Mouse (Mus musculus) heart, postnatal 10 days (tissue): Measurements from ENCODE around the gene Carm1. TPM values are rescaled to one million over a fixed set of nuclear protein-coding genes. Genes with fewer than 3 reads are reported as not detected.
"Not testable (repeated sequence)": the region's sequence is repeated elsewhere in the genome, so short reads cannot be mapped to it uniquely, and the experiment has no call there.

Source experiments
- DNase-seq, 2 experiments: peaks; one replicate each; pipeline ENCODE4 v3.0.0; 2021
- intact Hi-C: fragments of 180-260 bp; cut with DNase I; formaldehyde crosslinking; loops from one replicate; pipeline ENCODE4 v1.15.1; 2025
- total RNA-seq, 2 experiments: library from RNA; stranded (reverse); gene quantifications; 2 replicates each; pipeline ENCODE4 v1.2.3; 2021

Carm1 gene
- total RNA-seq = 10 to 100 TPM; 65.9 to 66.1 TPM

DNA sequence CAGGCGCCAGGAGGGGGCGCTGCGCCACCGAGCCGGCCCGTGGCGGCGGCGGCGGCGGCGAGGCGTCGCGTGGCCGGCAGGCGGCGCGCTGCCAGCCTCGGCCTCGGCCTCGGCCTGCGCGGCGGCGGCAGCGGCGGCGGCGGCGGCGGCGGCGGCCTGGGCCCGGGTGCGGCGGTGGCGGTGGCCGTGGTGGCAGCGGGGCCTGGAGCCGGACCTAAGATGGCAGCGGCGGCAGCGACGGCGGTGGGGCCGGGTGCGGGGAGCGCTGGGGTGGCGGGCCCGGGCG is at the start of gene Carm1:
TSS of gene Carm1 (plus strand) at position 106 of the 286 bp plus-strand sequence.
- intact Hi-C loops = loop anchor here (2.0 kb wide), 1 partner anchor 46 kb away; the partner anchor contains the start of genes Timm29 and Yipf2
- DNase-seq = no peak

DNA sequence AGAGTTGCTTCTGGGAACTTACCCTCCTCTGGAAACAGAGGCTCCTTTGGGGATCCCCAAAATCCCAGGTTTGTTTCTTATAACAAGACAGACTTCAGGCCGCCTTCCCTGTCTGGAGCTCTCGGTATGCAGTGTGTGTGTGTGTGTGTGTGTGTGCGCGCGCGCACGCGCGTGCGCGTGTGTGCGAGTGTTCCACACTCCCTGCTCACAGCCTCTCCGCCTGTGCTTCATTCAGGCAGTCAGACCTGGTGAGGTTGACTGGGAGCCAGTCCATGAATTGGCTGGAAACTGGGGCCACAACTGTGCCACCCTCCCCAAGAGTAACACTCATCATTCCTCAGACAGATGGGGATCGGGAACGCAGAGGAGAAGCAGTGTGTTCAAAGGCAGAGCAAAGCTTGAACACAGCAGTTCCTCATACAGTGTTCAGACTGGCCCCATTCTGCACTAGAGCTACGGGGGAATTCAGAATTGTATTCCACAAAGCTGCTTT is 49.6 kb upstream of the Carm1 start:
- no peak for DNase-seq
- intact Hi-C loops = no loop called here

DNA sequence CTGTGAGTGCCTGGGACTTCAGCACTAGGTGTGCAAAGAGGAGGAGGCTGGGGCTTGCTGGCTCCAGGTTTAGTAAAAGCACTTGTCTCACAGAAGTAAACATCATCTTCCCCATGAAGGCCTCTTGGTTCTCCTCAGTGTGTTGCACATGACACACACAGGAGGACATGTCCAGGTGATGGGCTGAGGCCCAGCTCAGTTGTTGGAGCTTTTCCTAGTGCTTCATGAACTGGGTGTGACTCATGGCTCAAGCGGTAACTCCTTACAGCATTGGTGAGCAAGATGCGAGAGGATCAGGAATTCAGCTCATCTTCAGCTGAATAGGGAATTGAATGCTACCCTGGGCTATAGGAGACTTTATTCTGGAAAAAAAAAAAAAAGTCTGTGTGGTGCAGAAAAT is 49.0 kb upstream of the Carm1 start:
- DNase-seq = no peak
- intact Hi-C loops = no loop called here

DNA sequence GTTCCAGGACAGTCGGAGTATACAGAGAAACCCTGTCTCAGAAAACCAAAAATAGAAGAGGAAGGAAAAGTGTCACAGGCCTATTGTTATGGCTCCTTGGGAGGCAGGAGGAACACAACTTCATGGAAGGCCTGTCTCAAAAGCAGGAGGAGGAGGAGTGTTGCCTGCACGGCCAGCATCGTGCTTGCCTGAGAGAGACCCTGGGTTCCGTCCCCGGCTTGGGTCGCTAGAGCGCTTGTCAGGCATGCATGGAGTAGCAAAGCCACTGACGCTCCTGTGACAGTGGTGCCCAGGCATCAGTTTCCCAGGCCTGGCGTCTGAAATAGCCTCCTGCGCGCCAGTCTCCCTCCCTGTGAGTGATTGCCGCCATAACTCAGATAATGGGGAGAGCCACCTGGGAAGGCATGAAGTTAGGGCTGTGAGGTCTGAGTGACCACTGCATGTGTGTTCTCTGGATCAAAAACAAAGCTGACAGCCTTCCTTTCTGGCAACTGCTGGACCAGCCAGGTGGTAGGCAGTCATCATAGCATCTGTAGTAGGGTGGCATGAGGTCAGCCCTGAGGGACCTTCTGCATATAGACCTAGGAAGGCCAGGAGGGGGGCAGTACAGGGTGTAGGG is 48.3 kb upstream of the Carm1 start:
- intact Hi-C loops = no loop called here

DNA sequence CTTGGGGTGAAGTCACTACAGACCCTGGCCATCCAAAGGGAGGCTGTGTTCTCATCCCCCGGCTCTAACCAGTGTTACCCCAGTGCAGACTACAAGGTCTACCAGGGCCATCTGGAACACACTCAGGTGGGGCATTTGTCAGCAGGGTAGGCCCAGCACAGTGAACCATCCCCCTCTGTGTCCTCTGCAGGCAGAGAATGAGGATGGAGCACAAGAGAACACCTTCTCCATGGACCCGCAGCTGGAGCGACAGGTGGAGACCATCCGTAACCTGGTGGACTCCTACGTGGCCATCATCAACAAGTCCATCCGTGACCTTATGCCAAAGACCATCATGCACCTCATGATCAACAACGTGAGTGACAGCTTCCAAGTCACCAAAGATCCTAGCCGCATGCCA is 43.3 kb upstream of the Carm1 start:
- intact Hi-C loops = no loop called here
- no peak for DNase-seq

More for the DNA sequence above, 48.3 kb upstream of the Carm1 start:
- DNase-seq = no peak

DNA sequence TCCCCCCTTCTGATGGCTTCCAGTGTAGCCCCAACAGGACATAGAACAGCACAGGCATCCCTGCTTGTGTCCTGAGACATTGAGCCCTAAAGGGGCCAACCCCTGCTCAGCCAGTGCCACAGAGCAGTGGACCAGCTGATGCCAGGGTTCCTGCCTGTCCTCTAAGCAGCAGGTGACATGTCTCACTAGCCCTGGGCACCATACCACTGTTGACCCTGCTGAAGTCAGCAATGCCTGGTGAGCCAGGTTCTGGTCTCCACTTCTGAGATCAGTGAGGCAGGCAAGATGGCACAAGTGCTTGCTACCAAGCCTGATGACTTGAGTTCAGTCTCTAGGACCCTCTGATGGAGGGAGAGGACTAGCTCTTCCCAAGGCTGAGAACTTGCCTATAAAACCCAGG is 40.9 kb upstream of the Carm1 start:
- intact Hi-C loops = no loop called here
- no peak for DNase-seq

DNA sequence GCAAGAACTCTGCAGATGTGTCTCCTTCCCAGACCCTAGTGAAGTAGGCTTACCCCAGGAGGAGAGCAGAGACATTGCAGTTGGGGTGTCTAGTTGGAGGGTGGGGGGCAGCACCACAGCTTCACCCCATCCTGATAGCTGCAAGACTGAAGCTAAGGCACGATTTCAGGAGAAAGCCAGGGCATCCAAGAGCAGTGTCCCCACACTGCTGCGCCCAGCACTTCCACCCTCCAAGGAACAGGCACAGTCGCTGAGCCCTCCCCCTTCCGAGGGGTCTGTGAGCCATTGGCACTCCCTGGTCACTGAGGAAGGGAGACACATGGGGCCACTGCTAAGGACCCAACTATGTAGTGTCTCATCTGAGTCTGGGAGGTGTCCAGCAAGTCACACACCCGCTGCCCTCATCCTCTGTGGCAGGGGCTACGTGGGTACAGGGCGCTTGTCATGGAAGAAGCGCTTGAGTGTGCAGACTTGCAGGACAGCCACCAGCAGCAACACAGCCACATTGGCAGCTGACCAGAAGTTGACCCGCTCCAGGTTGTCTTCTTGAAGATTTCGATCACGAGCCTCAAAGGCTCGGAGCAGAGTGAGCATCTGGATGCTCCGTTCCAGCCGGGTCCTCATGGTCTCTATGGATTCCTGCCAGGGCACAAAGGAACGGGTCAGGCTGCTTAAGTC is 38.8 kb upstream of the Carm1 start:
- intact Hi-C loops = no loop called here
- no peak for DNase-seq

DNA sequence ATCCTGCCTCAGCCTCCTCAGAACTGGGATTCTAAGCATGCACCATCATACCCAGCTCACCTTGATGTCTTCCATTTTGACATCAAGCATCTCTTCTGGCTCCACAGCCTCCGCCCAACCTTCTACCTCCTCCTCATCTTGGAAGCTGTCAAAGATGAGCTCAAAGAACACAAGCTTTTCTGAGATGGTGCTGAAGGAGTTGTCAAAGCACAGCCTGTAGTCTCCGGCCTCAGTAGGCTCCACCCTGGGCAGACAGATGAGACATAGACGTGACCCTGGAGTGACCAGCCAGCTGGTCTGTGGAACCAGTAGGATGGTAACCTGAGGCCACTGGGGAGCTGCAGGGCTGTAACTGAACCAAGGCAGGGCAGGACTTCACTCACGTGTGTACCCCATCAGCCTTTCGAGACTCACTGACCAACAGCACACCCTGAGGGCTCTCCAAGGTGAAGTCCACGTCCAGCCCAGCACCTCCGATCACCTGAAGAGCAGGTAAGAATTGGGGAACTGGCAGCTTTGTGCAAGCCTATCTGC is 37.8 kb upstream of the Carm1 start:
- intact Hi-C loops = no loop called here
- DNase-seq = no peak

DNA sequence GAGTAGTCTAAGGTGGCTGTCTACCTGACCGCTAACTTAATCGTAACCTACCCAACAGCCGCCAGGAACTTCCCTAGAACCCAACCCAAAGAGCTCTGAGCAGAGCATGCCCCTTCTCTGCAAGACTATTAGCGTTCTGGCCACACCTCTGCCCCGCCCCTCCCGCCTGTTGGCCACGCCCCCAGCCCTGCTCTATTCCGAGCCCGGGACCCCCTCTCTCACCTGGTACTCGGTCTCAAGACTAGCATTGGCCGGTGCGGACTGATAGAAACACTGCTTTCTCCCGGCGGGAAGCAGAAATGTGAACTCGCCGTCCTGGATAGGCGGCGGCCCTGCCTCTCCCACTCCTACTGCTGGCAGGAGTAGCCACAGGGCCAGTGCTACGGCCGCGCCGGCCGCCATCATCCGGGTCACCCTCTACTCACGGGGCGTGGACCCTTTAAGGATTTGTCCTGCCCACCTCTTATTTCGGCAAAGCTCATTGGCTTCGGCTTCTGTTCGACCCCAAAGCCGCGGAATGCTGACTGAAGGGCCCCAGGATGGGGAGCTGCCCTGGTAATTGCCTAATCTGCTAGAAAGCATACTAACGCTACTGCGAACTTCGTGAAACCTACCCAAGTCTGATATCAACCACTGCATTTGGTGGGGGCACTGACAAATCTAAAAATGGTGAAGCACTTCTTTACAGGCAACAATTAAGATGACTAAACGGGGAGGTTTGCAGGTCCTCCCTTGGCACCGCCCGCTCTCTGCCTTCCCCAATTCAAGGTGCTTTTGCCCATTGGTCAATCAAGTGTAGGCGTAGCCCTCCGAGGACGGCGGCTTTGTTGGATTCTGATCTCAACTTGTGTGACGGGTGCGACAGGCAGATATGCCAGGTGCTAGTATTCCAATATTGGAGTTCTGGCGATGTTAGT is 36.7 kb upstream of the Carm1 start, which contains the start of gene Tmed1:
TSS of gene Tmed1 (minus strand) at position 481 of the 917 bp plus-strand sequence.
- DNase-seq = peak; percentile 96 to 97
- intact Hi-C loops = loop anchor here (2.0 kb wide), 1 partner anchor 35 kb away; no protein-coding TSS in a partner anchor

DNA sequence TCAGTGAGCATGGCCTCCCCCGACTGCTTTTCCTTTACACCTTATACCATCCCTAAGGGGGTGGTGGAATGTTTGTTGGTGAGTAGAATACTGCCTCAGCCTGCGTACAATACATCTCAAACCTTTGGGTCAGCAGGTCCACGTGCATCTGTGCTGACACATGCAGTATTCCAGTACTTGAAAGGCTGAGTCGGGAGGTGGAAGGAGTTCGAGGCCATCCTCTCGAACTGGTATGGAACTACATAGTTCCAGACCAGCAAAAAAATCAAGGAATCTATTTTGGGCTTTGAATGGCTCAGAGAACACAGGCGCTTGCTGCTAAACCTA is 36.0 kb upstream of the Carm1 start:
- DNase-seq = no peak
- intact Hi-C loops = loop anchor here (2.0 kb wide), 1 partner anchor 34 kb away; no protein-coding TSS in a partner anchor

DNA sequence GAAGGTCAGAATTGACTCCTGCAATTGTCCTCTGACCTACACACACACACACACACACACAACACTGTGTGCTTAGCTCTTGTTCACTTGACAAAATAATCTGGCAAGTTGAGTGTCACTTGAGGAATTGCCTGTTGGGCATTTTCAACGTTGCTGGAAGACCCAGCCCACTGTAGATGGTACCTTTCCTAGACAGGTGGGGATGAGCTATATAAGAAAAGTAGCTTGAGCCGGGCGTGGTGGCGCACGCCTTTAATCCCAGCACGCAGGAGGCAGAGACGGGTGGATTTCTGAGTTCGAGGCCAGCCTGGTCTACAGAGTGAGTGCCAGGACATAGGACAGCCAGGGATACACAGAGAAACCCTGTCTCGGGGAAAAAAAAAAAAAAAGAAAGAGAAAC is 35.6 kb upstream of the Carm1 start:
- DNase-seq = no peak
- intact Hi-C loops = loop anchor here (2.0 kb wide), 1 partner anchor 34 kb away; no protein-coding TSS in a partner anchor

DNA sequence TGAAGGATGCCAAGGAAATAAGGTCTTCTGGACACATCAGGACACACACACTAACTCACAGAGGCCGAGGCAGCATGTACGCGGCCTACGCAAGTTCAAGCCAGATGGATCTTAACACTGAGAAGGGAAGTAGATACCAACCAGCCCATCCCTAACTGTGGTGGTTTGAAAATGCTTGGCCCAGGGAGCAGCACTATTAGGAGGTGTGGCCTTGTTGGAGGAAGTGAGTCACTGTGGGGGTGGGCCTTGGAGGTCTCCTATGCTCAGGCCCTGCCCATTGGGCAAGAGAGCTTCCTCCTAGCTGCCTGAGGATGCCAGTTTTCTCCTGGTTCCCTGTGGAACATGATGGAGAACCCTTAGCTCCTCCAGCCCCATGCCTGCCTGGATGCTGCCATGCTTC is 33.2 kb upstream of the Carm1 start:
- intact Hi-C loops = no loop called here
- DNase-seq = no peak

DNA sequence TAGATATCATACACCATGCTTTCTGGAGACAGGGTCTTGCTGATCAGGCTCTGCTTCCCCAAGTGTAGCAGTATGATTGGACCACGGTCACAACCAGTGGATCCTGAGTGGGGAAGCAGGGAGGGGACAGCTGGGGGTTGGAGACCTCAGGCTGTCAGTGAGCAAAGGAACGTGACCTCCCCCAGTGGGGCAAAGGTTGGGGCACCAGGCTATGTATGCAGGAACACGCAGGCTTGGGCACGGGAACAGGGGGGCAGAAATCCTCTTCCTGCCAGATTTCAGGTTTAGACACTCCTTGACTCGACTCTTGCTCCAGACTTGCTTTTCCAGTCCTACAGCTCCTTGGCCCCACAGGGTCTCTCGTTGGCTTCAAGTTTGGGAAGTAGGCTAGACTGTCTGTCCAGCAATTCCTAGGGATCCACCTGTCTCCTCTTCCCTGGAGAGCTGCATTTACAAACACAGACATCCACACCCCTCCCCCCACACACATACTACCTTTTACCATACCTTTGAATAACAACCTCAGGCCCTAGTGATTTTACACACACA is 28.7 kb upstream of the Carm1 start:
- intact Hi-C loops = no loop called here
- no peak for DNase-seq

DNA sequence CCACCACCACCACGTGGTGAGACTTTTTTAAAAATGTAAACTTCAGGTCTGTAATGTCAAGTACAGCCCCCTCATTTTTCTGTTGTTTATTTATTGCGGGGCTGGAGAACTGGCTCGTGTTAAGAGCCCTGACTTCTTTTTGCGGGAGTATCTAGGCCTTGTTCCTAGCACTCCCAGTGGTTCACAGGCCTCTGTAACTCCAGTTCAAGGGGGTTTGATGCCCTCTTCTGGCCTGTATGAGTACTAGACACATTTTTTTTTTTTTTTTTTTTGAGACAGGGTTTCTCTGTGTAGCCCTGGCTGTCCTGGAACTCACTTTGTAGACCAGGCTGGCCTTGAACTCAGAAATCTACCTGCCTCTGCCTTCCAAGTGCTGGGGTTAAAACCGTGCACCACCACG is 28.0 kb upstream of the Carm1 start:
- intact Hi-C loops, DNase-seq: not testable (repeated sequence)

DNA sequence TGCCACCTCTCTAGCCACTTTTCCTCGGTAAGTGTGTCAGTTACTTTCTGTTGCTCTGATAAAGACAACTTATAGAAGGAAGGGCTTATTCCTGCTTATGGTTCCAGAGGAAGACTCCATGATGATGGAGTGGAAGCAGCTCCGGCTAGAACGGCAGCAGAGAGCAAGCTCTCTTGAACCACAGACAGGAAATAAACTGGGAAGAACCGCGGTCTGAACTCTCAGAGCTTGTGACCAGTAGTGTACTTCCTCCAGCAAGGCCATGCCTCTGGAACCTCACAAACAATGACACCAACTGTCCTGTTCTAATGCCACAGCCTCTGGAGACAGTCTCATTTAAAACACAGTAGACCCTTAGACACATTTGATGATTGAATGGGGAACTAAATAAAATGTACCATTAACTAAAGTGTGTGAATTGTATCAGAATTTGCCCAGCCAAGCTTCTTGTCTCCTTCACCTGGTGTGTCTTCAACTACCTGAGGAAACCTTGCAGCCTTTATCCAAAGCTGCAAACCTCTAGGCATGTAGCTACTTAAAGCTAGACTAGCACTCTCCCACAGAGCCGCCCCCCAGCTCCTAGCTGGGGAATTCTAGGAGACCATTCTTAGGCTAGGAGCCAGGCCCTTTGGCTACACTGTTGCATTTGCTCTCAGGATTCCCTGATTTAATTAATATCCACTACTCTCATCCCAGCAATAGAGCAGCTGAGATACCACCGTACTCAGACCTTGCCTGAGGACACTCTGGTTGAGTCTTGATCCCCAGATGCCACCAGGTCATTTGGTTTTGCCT is 21.4 kb upstream of the Carm1 start:
- no peak for DNase-seq
- intact Hi-C loops = no loop called here

DNA sequence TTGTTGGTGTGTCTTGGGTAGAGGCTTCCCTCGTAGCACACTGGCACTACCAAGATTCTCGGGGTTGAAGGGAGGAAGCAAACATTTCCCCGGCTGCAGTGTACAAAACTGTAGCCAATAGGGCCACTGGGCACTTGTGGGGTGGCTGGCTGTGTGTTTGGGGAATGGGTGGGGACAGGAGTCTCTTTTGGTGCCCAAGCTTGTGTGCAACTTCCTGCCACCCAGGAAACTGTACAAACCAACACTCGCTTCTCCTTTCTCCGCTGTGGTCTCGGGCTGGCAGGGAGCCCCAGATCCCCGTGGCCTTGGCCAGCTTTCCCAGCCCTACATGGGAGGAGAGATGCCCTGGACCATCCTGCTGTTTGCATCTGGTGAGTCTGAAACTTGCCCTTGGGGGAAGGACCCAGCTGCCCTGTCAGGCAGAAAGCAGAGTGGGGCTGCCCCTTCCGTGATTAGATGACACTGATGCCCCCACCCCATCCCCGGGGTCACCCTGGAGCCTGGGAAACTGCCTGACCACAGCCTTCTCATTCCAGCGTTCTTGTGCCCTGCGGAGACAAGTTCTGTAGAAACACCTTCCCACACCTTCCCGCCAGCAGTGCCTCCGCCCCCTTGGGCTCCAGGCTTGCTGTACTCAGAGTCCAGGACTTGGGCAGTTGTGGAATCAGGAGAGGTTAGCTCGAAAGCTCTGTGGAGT is 20.6 kb upstream of the Carm1 start, which contains the start of gene AB124611:
TSS of gene AB124611 (plus strand) at position 240 of the 697 bp plus-strand sequence.
- DNase-seq = peak in 1 of 2 experiments; percentile 40
- intact Hi-C loops = no loop called here

DNA sequence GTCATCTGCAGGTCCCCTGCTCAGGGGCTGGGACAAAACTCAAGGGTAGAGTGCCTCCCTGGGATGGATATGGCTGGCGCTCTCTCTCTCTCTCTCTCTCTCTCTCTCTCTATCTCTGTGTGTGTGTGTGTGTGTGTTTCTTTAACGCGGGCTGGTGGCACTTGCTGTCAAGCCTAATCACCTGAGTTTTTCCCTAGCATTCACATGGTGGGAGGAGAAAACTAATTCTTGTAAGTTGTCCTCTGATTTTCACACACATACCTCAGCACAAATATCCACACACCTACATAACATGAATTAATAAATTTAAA is 20.1 kb upstream of the Carm1 start:
- intact Hi-C loops = no loop called here
- no peak for DNase-seq

DNA sequence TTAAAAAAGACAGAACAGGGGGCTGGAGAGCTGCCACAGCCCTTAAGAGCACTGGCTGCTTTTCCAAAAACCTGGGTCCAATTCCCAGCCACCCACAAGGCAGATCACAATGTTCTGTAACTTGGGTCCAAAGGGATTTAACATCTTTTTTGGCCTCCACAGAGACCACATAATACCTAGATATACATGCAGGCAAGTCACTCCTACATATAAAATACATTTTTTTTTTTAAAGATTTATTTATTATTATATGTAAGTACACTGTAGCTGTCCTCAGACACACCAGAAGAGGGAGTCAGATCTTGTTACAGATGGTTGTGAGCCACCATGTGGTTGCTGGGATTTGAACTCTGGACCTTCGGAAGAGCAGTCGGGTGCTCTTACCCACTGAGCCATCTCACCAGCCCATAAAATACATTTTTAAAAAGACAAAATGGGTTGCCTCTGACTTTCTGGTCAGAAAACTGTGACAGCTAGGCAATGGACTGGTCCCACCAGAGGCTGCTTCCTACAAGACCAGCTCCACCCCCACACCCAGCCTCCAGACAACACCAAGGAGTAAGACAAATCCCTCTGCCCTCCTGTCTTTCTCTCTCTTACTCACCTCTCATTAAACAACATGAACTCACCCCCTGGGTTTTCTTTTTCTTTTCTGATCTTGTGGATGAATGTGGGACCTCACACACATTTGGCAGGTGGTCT is 19.4 kb upstream of the Carm1 start:
- intact Hi-C loops = no loop called here
- DNase-seq = no peak

DNA sequence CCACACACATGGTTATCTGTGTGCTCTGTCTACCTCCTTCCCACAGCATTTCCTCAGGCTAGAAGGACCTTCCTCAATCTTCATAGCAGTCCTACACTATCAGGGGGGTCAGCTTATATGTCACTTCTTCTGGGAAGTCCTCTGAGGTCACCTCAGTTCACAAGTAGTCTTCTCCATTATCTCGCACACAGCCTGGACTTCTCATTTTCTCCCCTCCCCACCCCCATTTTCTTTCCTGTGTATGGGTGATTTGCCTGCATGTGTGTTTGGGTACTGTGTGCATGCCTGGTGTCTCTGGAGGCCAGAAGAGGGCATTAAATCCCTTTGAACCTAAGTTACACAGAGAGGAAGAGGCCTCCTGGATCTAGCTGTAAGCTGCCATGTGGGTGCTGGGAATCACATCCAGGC is 18.8 kb upstream of the Carm1 start:
- no peak for DNase-seq
- intact Hi-C loops = no loop called here
